Mouse (Mus musculus) stomach, postnatal 0 days (tissue): ENCODE data around the gene R3hdm1.

Source experiments
- CTCF ChIP-seq: IDR thresholded peaks from 2 replicates; pipeline ENCODE4 v1.5.1; 2016; ENCODE audit warnings: antibody characterized with exemption, low read depth, mild to moderate bottlenecking, moderate library complexity
- EP300 ChIP-seq: optimal IDR thresholded peaks from 2 replicates; pipeline ENCODE3; 2016; ENCODE audit warnings: antibody characterized with exemption

DNA sequence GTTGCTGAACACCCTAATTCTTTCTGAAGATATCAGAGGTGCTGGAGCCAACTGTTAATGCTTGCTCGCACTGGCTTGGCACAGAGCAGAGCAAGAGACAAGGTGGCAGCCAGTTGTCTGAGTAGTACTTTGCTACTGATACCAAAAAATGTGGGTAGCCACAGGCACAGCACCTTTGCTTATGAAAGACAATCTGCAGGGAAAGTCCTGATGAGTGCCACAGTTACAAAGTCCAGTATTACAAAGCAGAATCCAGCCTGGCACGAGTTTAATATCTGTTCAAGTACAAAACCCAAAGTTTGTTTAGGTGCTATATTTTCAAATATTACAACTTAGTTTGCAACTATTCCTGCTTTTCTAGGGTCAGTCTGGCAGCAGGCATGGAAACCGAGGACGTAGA lies 132.1 kb downstream of the R3hdm1 start:
- TF ChIP-seq EP300 (no peak), CTCF (no peak)
